Mouse (Mus musculus) cerebellum, postnatal 25 days (tissue): ENCODE data around the gene Rnf103.
"Not testable (repeated sequence)": the region's sequence is repeated elsewhere in the genome, so short reads cannot be mapped to it uniquely, and the experiment has no call there.

Experiments
- DNase-seq, 2 experiments: peaks; one replicate each; pipeline ENCODE4 v3.0.0; 2021; ENCODE audit warnings: mixed read lengths in 2 of 2

Gene Rnf103

GRCm38 (mm10) chr6:71493675-71494340, at the start of gene Rnf103:
TSS of gene Rnf103 (plus strand) at chr6:71493894.
- DNase-seq, result peak; percentile 95 to 97

- DNase-seq, result no peak
Observed at GRCm38 (mm10) chr6:71444756-71445155, 48.9 kb upstream of the Rnf103 start.

GRCm38 (mm10) chr6:71445560-71445959, 48.1 kb upstream of the Rnf103 start:
- DNase-seq, result no peak

DNA sequence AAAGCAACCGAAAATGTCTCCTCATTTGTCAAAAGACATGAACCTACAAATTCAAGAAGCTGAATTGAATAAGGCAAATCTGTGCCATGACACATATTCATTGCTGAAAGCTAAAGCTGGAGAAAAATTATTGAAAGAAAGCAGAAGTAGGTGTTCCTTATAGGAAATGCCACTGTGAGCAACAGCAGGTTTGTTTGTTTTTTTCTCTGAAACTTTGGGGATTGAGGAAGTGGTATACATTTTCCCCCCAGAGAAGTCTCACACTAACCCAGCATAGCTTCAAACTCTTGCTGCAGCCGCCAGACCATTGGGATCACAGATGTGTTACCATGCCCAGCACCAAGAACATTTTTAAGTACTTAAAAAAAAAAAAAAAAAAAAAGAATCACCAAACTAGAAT, 40.9 kb upstream of the Rnf103 start:
- no peak for DNase-seq

DNA sequence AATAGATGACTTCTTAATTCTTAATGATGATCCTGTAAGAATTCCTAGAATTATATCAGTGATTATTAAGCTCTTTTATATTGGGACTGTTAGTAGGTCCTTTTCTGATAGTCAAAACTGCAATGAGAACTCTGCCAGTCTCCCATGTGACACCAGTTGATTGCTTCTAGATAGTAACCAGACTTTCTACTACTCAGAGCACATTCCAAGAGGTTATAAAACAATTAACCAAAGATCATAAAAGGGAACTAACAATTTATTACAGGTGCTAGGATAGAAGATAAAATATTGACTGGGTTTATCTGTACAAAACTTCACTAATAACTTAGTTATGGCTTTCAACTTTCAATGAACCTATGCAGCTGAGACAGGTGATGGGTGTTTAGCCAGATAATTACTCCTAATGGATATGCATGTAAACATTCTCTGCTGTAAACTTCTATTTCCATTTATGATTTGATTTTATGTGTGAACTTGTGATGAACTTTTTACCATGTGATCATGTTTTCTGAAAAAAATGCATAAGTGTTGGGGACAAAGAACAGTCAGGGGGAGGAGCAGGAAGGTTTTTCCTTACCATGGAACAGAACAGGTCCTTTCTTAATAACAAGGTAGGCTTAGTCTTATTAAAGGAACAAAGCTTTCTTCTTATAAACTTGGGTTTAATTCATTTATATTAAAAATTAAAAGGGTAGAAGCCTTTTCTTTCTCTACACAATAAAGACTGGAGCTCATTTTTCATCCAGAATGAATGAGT, 39.5 kb upstream of the Rnf103 start:
- DNase-seq, result not testable (repeated sequence)

DNA sequence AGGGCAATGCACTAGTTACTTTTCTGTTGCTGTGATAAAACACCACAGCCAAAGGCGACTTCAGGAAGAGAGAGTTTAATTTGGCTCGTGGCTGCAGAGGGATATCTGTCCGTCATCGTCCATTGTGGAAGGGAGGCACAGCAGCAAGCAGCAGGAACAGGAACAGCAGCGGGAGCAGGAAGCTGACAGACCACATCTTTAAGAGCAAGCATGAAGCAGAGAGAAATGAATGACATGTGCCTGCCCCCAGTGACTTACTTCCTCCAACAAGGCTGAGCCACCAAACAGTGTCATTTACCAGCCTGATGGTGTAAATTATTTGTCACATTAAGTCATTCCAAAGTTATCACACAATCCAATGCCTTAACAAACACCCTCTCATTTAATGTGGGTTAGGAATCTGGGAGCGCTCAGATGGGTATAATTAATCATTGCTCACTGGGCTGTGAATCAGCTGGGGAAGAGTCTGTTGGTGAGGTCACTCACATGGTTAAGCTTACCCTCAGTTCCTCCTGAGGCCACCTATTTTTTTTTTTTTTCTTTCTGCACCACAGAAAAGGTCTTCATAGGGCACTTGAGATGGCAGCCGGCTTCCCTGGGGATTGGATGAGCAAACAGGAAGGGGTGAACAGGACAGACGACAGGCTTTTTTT, 35.6 kb upstream of the Rnf103 start:
- DNase-seq, result no peak

- no peak for DNase-seq
Observed at GRCm38 (mm10) chr6:71465146-71465545, 28.5 kb upstream of the Rnf103 start.

DNA sequence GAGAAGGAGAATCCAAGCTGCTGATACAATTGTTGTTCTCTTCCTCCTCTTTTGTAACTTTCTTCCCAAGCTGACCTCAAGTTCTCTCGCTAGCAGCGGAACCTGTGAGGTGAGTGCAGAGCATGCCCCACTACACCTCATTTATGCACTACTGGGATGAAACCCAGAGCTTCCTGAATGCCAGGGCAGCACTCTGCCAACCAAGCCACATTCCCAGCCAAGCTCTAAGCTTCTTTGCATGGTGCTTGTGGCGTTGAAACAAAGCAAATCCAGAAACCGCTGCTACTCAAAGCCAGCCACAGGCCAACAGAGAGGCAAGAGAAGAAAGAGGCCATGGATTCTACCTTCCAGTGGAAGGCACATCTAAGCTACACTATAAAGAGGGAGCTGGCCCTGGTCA, 25.9 kb upstream of the Rnf103 start:
- DNase-seq, result peak; percentile 18 to 43

DNA sequence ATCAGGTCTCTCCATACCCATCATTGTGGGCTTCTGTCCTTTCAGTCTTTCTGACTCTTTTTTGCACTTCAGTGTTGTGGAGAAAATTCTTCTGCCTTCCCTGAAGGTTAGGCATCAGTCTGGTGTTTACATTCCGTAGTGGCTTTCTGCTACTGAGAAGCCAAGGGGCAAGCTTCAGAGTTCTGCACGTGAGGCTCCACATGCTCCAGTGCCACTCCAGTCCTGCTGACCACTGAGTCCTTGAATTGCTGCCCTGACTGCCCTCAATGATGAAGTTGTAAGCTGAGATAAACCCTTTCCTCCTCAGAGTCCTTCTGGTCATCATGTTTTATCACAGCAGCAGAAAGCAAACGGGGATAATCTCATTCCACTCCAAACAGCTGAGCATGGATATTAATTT, 24.4 kb upstream of the Rnf103 start:
- DNase-seq, result no peak

DNA sequence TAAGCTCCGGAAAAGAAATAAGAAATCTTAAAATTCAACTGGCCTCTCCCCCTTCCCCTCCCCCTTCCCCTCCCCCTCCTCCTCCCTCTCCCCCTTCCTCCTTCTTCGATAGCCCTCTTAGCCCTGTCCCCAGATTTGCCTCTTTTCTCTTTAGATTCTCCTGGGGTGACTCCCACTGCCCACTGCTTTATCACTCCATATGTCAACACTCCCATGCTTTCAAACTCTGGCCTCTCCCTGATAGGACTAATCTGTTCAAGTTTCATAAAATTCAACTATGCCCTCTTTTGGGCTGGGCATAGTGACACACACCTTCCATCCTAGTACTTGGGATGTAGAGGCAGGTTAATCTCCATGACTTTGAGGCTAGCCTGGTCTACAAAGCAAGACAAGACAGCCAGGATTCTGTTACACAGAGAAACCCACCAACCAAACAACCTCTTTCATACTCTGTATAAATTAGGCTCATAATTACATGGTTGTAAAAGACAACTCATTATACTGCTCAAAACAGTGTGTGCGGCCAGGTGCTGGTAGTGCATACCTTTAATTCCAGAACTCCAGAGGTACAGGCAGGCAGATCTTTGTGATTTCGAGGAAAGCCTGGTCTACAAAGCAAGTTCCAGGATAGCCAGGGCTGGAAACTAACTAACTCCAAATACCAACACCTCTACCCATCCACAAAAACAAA, 21.7 kb upstream of the Rnf103 start:
- DNase-seq, result no peak

DNA sequence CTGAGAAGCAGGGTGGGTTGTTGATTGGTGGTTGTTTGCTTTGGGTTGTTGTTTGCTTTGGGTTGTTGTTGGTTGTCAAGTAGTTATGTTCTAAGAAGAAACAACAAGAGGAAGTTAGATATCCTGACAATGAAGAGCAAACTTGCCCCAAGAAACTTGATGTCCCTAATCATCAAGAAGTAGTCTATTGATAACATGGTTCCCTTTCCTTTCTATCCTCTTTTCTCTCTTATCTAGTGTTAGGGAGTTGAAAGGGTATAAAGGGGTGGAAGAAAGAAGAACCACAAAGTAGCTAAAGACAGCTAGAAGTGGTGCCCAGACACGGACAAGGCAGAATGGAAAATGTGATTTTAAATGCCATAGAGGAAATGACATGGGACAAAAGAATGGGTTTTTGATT, 20.9 kb upstream of the Rnf103 start:
- DNase-seq, result no peak

DNA sequence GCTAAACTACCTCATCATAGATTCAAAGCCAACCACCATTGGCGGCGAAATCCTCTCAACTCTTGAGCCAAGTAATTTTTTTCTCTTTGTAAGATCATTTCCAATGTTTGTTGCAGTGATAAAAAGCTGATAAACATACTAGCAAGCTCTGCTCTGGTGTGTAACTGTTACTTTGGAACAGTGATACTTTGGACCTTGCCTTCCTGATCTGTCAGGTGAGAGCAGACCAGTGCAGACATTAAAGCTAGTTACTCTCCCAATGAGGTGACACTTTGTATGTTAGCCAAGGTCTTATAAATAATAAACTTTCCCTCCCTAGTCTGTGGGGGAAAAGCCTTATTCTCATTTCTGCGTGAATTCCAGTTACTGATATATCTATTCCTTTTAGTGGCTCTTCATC, 18.1 kb upstream of the Rnf103 start:
- DNase-seq, result no peak

DNA sequence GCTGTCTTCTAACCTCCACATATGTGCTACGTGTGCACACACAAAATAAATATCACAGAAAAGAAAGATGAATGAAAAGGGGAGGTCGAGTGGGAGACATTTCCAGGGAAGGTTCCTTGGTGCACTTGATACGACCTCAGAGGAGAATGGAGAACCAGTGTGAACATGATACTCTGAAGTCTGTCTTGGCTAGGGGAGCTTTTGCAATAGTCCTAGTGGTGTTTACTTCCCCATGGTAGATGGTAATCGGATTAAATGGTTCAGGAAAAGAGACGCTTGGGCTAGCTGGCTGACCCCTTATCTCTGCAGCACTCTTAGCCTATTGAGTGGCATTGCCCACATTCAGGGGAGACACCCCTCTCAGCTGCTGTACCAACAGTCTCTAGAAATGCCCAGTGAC, 16.9 kb upstream of the Rnf103 start:
- DNase-seq, result no peak

DNA sequence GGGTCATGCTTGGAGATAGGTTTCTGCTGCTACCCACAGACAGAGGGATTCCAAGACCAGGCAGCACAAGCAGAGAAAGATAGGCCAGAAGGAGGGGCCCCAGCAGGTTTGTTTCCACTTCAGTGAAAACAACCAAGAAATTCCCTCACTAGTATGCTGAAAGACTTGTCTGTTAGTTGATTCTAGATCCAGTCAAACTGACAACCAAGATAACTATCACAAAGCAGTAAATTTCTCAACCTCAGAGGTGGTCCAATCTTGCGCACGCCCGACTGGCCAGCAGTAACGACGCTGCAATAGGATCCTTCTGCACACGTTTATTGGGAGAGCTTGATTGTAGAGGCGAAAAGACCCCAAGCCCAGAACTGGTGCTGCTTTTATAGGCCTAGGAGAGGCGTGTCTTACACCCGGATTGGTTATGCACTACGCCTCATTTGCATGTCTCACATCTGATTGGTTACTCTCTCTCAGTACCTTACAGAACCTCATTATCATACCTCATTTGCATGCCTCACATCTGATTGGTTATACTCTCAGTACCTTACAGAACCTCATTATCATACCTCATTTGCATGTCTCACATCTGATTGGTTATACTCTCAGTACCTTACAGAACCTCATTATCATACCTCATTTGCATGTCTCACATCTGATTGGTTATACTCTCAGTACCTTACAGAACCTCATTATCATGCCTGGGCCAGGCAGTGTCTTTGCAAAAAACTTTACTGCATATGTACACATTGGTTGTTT, 14.7 kb upstream of the Rnf103 start:
- not testable (repeated sequence) for DNase-seq

DNA sequence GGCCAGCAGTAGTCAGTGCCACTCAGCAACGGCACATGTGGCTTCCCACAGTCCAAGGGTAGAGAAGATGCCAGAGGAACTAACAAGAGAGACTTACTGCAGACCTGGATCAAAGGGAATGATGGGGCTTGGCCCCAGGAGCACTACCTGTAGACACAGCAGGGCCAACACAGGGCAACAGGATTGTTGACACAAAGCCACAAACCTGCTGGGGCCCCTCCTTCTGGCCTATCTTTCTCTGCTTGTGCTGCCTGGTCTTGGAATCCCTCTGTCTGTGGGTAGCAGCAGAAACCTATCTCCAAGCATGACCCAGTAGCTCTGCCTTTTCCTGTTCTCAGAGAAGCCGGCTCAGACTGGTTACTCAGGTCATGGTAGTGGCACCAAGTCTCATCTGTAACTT, 14.1 kb upstream of the Rnf103 start:
- DNase-seq, result not testable (repeated sequence)

DNA sequence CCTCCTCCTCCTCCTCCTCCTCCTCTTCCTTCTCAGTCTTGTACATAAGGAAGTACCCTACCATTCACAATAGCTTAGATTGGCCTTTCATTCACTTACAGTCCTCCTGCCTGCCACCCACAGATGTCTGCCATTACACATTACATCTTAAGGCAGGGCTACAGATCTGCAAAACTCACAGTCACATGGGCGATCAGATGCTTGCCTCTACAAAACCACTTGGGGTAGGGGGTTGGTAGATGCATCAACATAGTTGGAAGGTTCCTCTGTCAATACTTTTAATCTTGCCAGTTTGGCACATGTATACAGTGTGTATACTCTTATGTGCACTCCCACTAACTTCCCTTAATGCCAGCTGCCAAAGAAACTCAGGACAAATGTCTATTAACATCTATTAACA, 13.6 kb upstream of the Rnf103 start:
- no peak for DNase-seq

- no peak for DNase-seq
Observed at GRCm38 (mm10) chr6:71481136-71481535, 12.6 kb upstream of the Rnf103 start.

- DNase-seq, result no peak
Observed at GRCm38 (mm10) chr6:71485246-71485645, 8.4 kb upstream of the Rnf103 start.

- DNase-seq, result no peak
Observed at GRCm38 (mm10) chr6:71486226-71486625, 7.5 kb upstream of the Rnf103 start.

DNA sequence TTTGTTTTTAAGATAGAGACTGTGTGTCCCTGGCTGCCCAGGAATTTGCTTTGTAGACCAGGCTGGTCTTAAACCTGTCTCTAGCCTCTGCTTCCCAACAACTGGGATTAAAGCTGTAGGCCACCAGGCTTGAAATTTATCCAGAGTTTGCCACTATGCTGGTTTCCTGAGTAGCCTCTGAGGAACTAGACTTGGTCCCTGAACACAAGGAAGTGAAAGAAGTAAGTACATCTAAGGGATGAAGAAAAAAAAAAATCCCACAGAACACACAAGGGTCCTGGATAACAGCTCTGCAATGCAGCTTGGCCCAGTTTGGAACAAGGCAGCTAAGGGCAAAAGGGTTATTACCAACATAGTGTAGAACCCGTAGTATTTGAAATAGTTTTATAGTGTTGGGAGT, 6.8 kb upstream of the Rnf103 start:
- no peak for DNase-seq

- DNase-seq, result no peak
Observed at GRCm38 (mm10) chr6:71487966-71488365, 5.7 kb upstream of the Rnf103 start.

- no peak for DNase-seq
Observed at GRCm38 (mm10) chr6:71492136-71492535, 1.6 kb upstream of the Rnf103 start.
